Mouse (Mus musculus) heart, embryonic 11.5 days (tissue): Measurements from ENCODE around the gene Tsc22d2. TPM values are rescaled to one million over a fixed set of nuclear protein-coding genes. Genes with fewer than 3 reads are reported as not detected.

Experiments
- ATAC-seq: fragments of 200-750 bp; cut with Nextera tagmentation; replicated peaks from 2 replicates; pipeline ENCODE4 v1.8.0; 2017; ENCODE audit warnings: moderate library complexity; ENCODE audit not compliant: insufficient number of reproducible peaks, low FRiP score, low TSS enrichment
- H3K27ac ChIP-seq: fragments of 300-500 bp; sonication (generic); 2 replicates; pipeline ENCODE4 v1.5.1; 2014; ENCODE audit warnings: mild to moderate bottlenecking, low read depth, low read length
- H3K27me3 ChIP-seq: fragments of 300-500 bp; sonication (generic); 2 replicates; pipeline ENCODE4 v1.6.1; 2014; ENCODE audit warnings: mild to moderate bottlenecking, low read length, mixed read lengths; ENCODE audit not compliant: control insufficient read depth, insufficient read depth
- H3K36me3 ChIP-seq: fragments of 300-500 bp; sonication (generic); 2 replicates; pipeline ENCODE4 v1.6.1; 2014; ENCODE audit warnings: mild to moderate bottlenecking, low read length, moderate library complexity, mixed read lengths; ENCODE audit not compliant: control insufficient read depth, insufficient read depth
- H3K4me1 ChIP-seq: fragments of 300-500 bp; sonication (generic); 2 replicates; pipeline ENCODE4 v1.6.1; 2014; ENCODE audit warnings: low read length; ENCODE audit not compliant: control insufficient read depth, insufficient read depth
- H3K4me2 ChIP-seq: fragments of 300-500 bp; sonication (generic); 2 replicates; pipeline ENCODE4 v1.6.1; 2014; ENCODE audit warnings: mild to moderate bottlenecking, moderate library complexity
- H3K4me3 ChIP-seq: fragments of 300-500 bp; sonication (generic); 2 replicates; pipeline ENCODE4 v1.5.1; 2014; ENCODE audit warnings: low read depth, low read length
- H3K9ac ChIP-seq: fragments of 300-500 bp; sonication (generic); 2 replicates; pipeline ENCODE4 v1.6.1; 2014; ENCODE audit warnings: mild to moderate bottlenecking, low read depth, low read length, moderate library complexity
- H3K9me3 ChIP-seq: fragments of 300-500 bp; sonication (generic); replicated peaks from 2 replicates; pipeline ENCODE4 v1.6.1; 2016; ENCODE audit warnings: low read length; ENCODE audit not compliant: control insufficient read depth
- WGBS: fragments of 180-500 bp; shearing (Covaris S2); extraction: QIAGEN DNeasy Blood & Tissue Kit; methylation state at CpG from one replicate; pipeline ENCODE4 v1.1.7; 2014; ENCODE audit not compliant: insufficient replicate concordance; 5-methylcytosine and 5-hydroxymethylcytosine counted together
- polyA plus RNA-seq: library from polyadenylated mRNA; unstranded; fragments of >200 nt; fragmentation: Nextera tagmentation; extraction: Ambion mirVana; gene quantifications from 2 replicates; pipeline ENCODE4 v1.2.1, GENCODE M21; 2014

Tsc22d2 gene
- polyA plus RNA-seq, 1 experiment from 2014 or later, result 17.7 TPM

DNA sequence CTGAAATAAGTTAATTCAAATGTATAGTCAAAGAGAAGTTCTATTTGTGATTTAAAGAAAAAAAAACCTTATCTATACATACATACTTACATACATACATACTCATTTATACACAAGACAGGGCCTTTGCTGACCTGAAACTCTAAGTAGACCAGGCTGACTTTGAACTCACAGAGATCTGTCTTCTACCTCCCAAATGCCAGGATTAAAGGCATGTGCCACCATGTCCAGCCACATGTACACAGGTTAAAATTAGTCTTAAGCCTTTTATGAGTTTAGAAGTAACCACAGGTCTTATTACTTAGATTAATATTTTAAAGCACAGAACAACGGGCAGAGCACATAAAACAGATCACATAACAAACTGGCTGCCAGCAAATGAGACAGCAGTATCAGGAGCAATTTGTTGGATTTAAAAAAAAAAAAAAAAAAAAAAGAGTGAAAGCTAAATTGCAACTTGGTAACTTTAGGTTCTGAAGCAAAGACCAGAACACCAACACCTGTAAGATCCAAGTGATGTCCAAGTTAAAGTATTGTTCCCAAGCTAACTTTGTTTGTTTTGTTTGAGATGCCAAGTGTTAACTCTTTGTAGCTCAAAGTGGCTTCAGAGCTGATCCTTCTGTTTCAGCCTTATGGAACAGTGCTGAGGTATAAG, 101.6 kb downstream of the Tsc22d2 start:
- H3K36me3 ChIP-seq, result no peaks in the 10 kb centered on the region

More for the DNA sequence above, 101.6 kb downstream of the Tsc22d2 start:
- no peak overlapping the region for H3K27ac ChIP-seq
- H3K4me3 ChIP-seq, result no peak overlapping the region
- H3K9me3 ChIP-seq, result no peaks in the 10 kb centered on the region
- no peak for ATAC-seq
- H3K9ac ChIP-seq, result no peak overlapping the region
- peaks cover 4% of the 10 kb centered on the region; the same call in 1 of the 2 replicates for H3K4me1 ChIP-seq
- H3K4me2 ChIP-seq, result no peak overlapping the region
- H3K27me3 ChIP-seq, result no peaks in the 10 kb centered on the region
- 63% methylated on average over 1 of the region's 1 CpGs for WGBS

Other genes starting within 250 kb of the Tsc22d2 start
- 42.6 and 44.0 TPM in 2 replicates for gene Eif2a, start 111.1 kb downstream of the Tsc22d2 start, polyA plus RNA-seq
- 107 and 121 TPM in 2 replicates for gene Serp1, start 111.2 kb downstream of the Tsc22d2 start, polyA plus RNA-seq
- gene Selenot, start 161.9 kb downstream of the Tsc22d2 start, polyA plus RNA-seq, result 25.3 and 27.1 TPM in 2 replicates
- gene Erich6, start 222.5 kb downstream of the Tsc22d2 start, polyA plus RNA-seq, result 0.09 and 0.13 TPM in 2 replicates